Mouse (Mus musculus) CH12.LX (cell line): ENCODE results near the gene Sbf2.

Experiments
- CTCF ChIP-seq, 2 experiments: IDR thresholded peaks in 1 of 2; conservative IDR thresholded peaks in 1 of 2; 2 replicates each; pipeline ENCODE4 v1.5.1; 2011 to 2012; ENCODE audit warnings: low read depth in 2 of 2, low read length in 2 of 2, improper control_type of control experiment in 1 of 2, inconsistent platforms in 1 of 2, mild to moderate bottlenecking in 1 of 2, moderate library complexity in 1 of 2
- PAX5 ChIP-seq: IDR thresholded peaks from 2 replicates; pipeline ENCODE4 v1.6.1; 2012; ENCODE audit warnings: low read length, inconsistent platforms, mixed read lengths
- USF2 ChIP-seq: conservative IDR thresholded peaks from 2 replicates; pipeline ENCODE4 v1.6.1; 2011; ENCODE audit warnings: low read depth, low read length, improper control_type of control experiment
- ZC3H11A ChIP-seq: IDR thresholded peaks from 2 replicates; pipeline ENCODE4 v1.6.1; 2012; ENCODE audit warnings: low read depth, mild to moderate bottlenecking, inconsistent platforms, low read length, improper control_type of control experiment

DNA sequence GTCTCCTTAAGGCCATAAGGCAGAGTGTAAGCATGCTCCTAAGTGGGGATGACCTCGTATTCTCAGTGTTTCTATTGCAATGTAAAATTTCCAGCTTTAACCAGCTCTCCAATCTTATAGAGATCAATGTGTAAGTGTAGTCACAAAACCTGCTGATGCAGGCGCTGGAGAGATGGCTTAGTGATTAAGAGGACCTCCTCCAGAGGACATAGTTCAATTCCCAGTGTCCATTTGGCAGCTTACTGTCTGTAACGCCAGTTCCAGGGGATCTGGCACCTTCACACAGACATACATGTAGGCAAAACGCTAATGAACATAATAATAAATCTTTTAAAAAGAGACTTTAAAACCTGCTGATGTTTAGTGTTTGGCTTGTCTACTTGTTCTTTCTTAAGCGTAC, 200.4 kb downstream of the Sbf2 start:
- TF ChIP-seq PAX5 (no peak), USF2 (no peak), ZC3H11A (no peak), CTCF (conservative IDR thresholded peaks at IDR 0.05 in 1 of 2, IDR thresholded peaks at IDR 0.05 in 1 of 2; ENCODE audit: low read depth in 2 of 2, low read length in 2 of 2) (no peak)
